Mouse (Mus musculus): ENCODE data around the gene Efcab11. TPM values are rescaled to one million over a fixed set of nuclear protein-coding genes. Genes with fewer than 3 reads are reported as not detected.

Gene Efcab11
- polyA plus RNA-seq, 1 experiment from 2014 or later: 7.1 TPM

GRCm38 (mm10) chr12:99719777-99720176, 164.5 kb downstream of the Efcab11 start:
- Histone ChIP-seq H3K27ac (ENCODE audit: low read length) (no peak overlapping the region), H3K4me2 (ENCODE audit: low read length) (no peak overlapping the region)
- 94% methylated on average over 11 of the region's 11 CpGs for WGBS

DNA sequence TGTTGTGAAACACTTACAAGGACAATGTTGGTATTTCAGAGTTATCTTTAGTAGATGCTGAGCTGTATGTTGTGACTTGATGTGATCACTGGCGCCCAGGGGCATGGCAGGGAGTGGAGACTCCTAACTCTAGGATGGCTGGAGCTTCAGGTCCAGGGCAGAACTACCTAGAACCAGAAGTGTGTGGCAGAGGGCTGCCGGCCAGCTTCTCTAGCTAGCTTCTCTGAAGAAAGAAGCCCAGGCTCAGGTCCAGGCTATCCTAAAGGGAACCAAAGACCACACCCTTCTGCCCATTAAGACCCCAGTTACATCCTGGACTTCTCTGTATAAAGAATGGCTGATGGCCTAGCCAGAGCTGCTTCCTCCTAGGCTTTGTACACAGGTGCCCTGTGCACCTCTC, 166.1 kb downstream of the Efcab11 start:
- Histone ChIP-seq H3K9me3 (ENCODE audit: control insufficient read depth, low read length) (no peaks in the 10 kb centered on the region), H3K27me3 (replicated peaks; ENCODE audit: control insufficient read depth, insufficient read depth, low read length) (no peaks in the 10 kb centered on the region), H3K4me3 (replicated peaks; ENCODE audit: low read length) (no peak overlapping the region), H3K4me1 (replicated peaks; ENCODE audit: control insufficient read depth, insufficient read depth, low read length) (peaks cover 12% of the 10 kb centered on the region), H3K9ac (replicated peaks; ENCODE audit: low read depth, low read length) (no peak overlapping the region), H3K36me3 (ENCODE audit: control insufficient read depth, insufficient read depth) (no peaks in the 10 kb centered on the region), H3K27ac (ENCODE audit: low read length) (no peak overlapping the region), H3K4me2 (ENCODE audit: low read length) (no peak overlapping the region)
- WGBS: 93% methylated on average over 2 of the region's 2 CpGs
- no peak for ATAC-seq

More at GRCm38 (mm10) chr12:99719777-99720176, 164.5 kb downstream of the Efcab11 start:
- no peaks in the 10 kb centered on the region for H3K27me3 ChIP-seq (replicated peaks; ENCODE audit: control insufficient read depth, insufficient read depth, low read length)
- no peak overlapping the region for H3K4me3 ChIP-seq (replicated peaks; ENCODE audit: low read length)
- H3K4me1 ChIP-seq (replicated peaks; ENCODE audit: control insufficient read depth, insufficient read depth, low read length): peaks cover 12% of the 10 kb centered on the region
- H3K9me3 ChIP-seq (ENCODE audit: control insufficient read depth, low read length): no peaks in the 10 kb centered on the region
- no peak for ATAC-seq
- no peaks in the 10 kb centered on the region for H3K36me3 ChIP-seq (ENCODE audit: control insufficient read depth, insufficient read depth)
- no peak overlapping the region for H3K9ac ChIP-seq (replicated peaks; ENCODE audit: low read depth, low read length)

DNA sequence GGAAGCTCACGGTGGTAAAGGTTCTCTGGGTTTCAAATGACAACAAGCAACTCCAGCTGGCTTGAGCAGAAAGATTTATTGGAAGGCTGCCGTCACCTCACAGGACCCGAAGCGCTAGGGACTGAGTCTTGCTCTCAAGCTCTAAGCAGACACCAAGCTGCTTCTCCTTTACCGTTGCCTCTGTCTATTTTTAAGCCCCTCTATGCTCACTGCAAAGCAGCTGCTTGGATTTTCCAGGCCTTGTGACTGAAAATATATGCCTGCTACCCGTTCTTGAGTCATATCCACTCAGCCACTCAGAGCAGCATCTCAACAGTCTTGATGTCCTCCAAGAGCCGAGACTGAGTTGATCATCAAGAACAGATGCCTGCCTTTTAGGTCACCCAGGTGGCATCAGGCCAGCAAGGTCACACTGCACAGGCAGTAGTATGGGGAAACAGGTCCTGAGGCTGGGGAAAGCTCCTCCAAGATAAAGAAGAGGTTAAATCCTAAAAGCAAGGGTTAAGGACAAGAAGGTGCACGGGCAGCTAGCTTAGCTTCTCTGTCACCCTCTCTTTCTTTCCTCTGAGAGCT, 168.1 kb downstream of the Efcab11 start:
- no peak for ATAC-seq
- Histone ChIP-seq H3K27ac (ENCODE audit: low read length) (no peak overlapping the region), H3K4me3 (replicated peaks; ENCODE audit: low read length) (no peak overlapping the region), H3K4me1 (replicated peaks; ENCODE audit: control insufficient read depth, insufficient read depth, low read length) (peaks cover 8% of the 10 kb centered on the region), H3K9me3 (ENCODE audit: control insufficient read depth, low read length) (no peaks in the 10 kb centered on the region), H3K4me2 (ENCODE audit: low read length) (no peak overlapping the region), H3K36me3 (ENCODE audit: control insufficient read depth, insufficient read depth) (no peaks in the 10 kb centered on the region), H3K9ac (replicated peaks; ENCODE audit: low read depth, low read length) (no peak overlapping the region), H3K27me3 (replicated peaks; ENCODE audit: control insufficient read depth, insufficient read depth, low read length) (no peaks in the 10 kb centered on the region)
- 77% methylated on average over 8 of the region's 8 CpGs for WGBS

DNA sequence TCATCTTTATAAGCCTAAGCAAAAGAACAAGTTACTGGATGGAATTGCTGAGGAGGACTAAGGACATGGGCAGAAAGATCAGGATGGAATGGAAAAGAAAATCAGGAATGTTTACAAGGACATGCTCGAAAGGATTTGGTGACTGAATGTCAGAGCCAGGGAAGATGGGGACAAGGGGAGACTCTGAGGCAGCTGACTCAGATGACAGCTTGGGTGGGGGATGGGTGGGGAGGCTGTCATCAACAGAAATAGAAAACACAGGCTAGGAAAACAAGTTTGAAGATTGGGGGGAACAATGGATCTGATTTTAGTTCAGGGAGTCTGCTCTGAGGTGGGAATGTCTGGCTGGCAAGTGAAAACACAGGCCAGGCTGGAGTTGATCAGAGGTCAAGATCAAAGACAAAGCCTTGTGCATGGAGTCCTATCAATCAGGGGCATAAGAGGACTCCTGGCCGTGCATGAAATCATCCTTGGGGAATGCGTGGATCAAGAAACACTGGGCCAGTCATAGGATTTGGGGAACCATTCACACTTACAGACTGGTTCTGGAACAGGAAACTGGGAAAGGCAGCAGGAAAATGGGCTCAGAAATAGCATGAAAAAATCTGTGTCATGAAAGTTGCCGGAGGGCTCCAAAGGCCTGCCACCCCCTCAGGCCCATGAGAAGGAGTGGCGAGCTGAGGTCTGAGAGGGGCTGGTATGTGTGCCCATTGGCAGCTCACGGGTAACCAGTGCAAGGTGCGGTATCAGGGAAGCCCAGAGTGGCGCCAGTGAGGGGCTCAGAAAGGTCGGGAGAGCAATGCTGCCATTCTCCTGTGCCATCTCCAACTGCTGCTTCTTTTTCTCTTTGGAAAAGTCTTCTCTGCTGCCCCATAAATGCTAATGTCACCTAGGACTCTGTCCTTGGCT, 168.9 kb downstream of the Efcab11 start:
- WGBS: 70% methylated on average over 9 of the region's 9 CpGs
- no peak for ATAC-seq
- no peaks in the 10 kb centered on the region for H3K36me3 ChIP-seq (ENCODE audit: control insufficient read depth, insufficient read depth)
- H3K4me1 ChIP-seq (replicated peaks; ENCODE audit: control insufficient read depth, insufficient read depth, low read length): peaks cover 8% of the 10 kb centered on the region
- H3K27ac ChIP-seq (ENCODE audit: low read length): no peak overlapping the region
- H3K27me3 ChIP-seq (replicated peaks; ENCODE audit: control insufficient read depth, insufficient read depth, low read length): no peaks in the 10 kb centered on the region
- H3K4me2 ChIP-seq (ENCODE audit: low read length): no peak overlapping the region
- no peak overlapping the region for H3K4me3 ChIP-seq (replicated peaks; ENCODE audit: low read length)
- no peak overlapping the region for H3K9ac ChIP-seq (replicated peaks; ENCODE audit: low read depth, low read length)
- no peaks in the 10 kb centered on the region for H3K9me3 ChIP-seq (ENCODE audit: control insufficient read depth, low read length)

DNA sequence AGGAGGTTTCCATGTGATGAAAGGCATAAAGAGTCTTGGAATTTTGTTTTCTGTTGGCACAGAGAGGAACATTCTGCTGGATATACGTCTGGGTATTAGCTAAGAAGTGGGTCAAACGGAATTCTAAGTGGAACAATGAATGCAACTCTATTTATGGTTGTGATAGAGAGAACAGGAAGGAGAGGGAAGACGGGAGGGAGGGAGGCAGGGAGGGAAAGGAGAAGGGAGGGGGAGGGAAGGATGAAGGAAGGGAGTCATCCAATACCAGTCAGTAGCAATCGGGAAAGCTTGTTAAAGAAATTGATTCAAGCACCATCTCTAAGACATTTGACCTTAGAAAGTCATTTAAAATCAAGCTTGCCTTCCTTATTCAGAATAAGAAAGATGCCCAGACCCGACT, 172.0 kb downstream of the Efcab11 start:
- ATAC-seq: no peak
- Histone ChIP-seq H3K9ac (replicated peaks; ENCODE audit: low read depth, low read length) (no peak overlapping the region), H3K9me3 (ENCODE audit: control insufficient read depth, low read length) (no peaks in the 10 kb centered on the region), H3K27ac (ENCODE audit: low read length) (no peak overlapping the region), H3K4me1 (replicated peaks; ENCODE audit: control insufficient read depth, insufficient read depth, low read length) (peaks cover 8% of the 10 kb centered on the region), H3K27me3 (replicated peaks; ENCODE audit: control insufficient read depth, insufficient read depth, low read length) (no peaks in the 10 kb centered on the region), H3K36me3 (ENCODE audit: control insufficient read depth, insufficient read depth) (no peaks in the 10 kb centered on the region), H3K4me2 (ENCODE audit: low read length) (no peak overlapping the region), H3K4me3 (replicated peaks; ENCODE audit: low read length) (no peak overlapping the region)
- 38% methylated on average over 5 of the region's 5 CpGs for WGBS

GRCm38 (mm10) chr12:99702248-99702647, 182.0 kb downstream of the Efcab11 start:
- WGBS: 91% methylated on average over 8 of the region's 8 CpGs
- no peak overlapping the region for H3K4me3 ChIP-seq (replicated peaks; ENCODE audit: low read length)
- H3K4me2 ChIP-seq (ENCODE audit: low read length): no peak overlapping the region
- H3K27me3 ChIP-seq (replicated peaks; ENCODE audit: control insufficient read depth, insufficient read depth, low read length): no peaks in the 10 kb centered on the region
- no peak overlapping the region for H3K27ac ChIP-seq (ENCODE audit: low read length)
- H3K9ac ChIP-seq (replicated peaks; ENCODE audit: low read depth, low read length): no peak overlapping the region
- no peaks in the 10 kb centered on the region for H3K4me1 ChIP-seq (replicated peaks; ENCODE audit: control insufficient read depth, insufficient read depth, low read length)
- H3K36me3 ChIP-seq (ENCODE audit: control insufficient read depth, insufficient read depth): no peaks in the 10 kb centered on the region
- no peak for ATAC-seq
- H3K9me3 ChIP-seq (ENCODE audit: control insufficient read depth, low read length): no peaks in the 10 kb centered on the region

DNA sequence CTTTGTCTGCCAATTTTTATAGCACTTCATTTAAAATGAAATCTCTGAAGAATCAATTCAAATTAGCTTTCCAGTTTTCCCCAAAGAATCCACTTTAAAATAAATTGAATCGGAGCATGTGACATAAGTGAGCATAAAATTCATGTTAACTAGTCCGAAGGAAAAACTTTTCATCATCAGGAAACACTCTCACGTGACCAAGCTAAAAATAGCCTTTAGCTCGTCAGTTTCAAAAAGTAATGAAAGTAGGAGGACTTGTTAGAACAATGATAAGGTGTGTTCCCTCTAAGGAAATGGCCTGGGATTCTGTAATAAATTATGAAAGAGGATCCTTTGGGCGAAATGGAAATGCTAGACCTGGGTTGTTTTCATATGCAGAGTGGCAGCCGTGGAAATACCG, 183.9 kb downstream of the Efcab11 start:
- no peak overlapping the region for H3K4me2 ChIP-seq (ENCODE audit: low read length)
- H3K9ac ChIP-seq (replicated peaks; ENCODE audit: low read depth, low read length): no peak overlapping the region
- H3K9me3 ChIP-seq (ENCODE audit: control insufficient read depth, low read length): no peaks in the 10 kb centered on the region
- H3K4me3 ChIP-seq (replicated peaks; ENCODE audit: low read length): no peak overlapping the region
- no peaks in the 10 kb centered on the region for H3K27me3 ChIP-seq (replicated peaks; ENCODE audit: control insufficient read depth, insufficient read depth, low read length)
- H3K27ac ChIP-seq (ENCODE audit: low read length): no peak overlapping the region
- ATAC-seq: no peak
- H3K36me3 ChIP-seq (ENCODE audit: control insufficient read depth, insufficient read depth): no peaks in the 10 kb centered on the region
- H3K4me1 ChIP-seq (replicated peaks; ENCODE audit: control insufficient read depth, insufficient read depth, low read length): no peaks in the 10 kb centered on the region
- WGBS: 73% methylated on average over 7 of the region's 7 CpGs

GRCm38 (mm10) chr12:99699379-99700023, 184.7 kb downstream of the Efcab11 start:
- Histone ChIP-seq H3K9me3 (ENCODE audit: control insufficient read depth, low read length) (no peaks in the 10 kb centered on the region), H3K36me3 (ENCODE audit: control insufficient read depth, insufficient read depth) (no peaks in the 10 kb centered on the region), H3K4me3 (replicated peaks; ENCODE audit: low read length) (no peak overlapping the region), H3K4me2 (ENCODE audit: low read length) (no peak overlapping the region), H3K4me1 (replicated peaks; ENCODE audit: control insufficient read depth, insufficient read depth, low read length) (no peaks in the 10 kb centered on the region), H3K27ac (ENCODE audit: low read length) (no peak overlapping the region), H3K27me3 (replicated peaks; ENCODE audit: control insufficient read depth, insufficient read depth, low read length) (no peaks in the 10 kb centered on the region), H3K9ac (replicated peaks; ENCODE audit: low read depth, low read length) (no peak overlapping the region)
- ATAC-seq: no peak
- 86% methylated on average over 5 of the region's 5 CpGs for WGBS

DNA sequence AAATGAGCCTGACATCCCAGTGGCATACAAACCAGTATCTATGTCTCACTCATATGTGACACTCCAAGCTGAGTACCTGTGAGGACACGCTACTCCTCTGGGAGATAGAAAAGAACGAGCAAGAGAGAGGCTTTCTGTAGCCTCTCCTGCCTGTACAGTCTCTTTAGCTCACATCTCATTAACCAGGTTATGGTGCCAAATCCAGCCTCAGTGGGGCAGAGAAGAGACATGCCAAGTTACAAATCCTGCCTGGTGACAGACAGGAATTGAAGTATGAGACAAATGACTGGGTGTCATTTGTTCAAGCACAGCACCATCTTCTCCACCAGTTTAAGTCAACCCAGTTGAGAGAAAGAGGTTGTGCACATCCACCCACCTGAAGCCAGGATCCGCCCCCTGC, 190.2 kb downstream of the Efcab11 start:
- no peak for ATAC-seq
- H3K4me3 ChIP-seq (replicated peaks; ENCODE audit: low read length): no peak overlapping the region
- H3K27me3 ChIP-seq (replicated peaks; ENCODE audit: control insufficient read depth, insufficient read depth, low read length): no peaks in the 10 kb centered on the region
- H3K36me3 ChIP-seq (ENCODE audit: control insufficient read depth, insufficient read depth): no peaks in the 10 kb centered on the region
- no peak overlapping the region for H3K4me2 ChIP-seq (ENCODE audit: low read length)
- no peaks in the 10 kb centered on the region for H3K4me1 ChIP-seq (replicated peaks; ENCODE audit: control insufficient read depth, insufficient read depth, low read length)
- H3K9me3 ChIP-seq (ENCODE audit: control insufficient read depth, low read length): no peaks in the 10 kb centered on the region
- H3K27ac ChIP-seq (ENCODE audit: low read length): no peak overlapping the region
- no peak overlapping the region for H3K9ac ChIP-seq (replicated peaks; ENCODE audit: low read depth, low read length)
- 86% methylated on average over 3 of the region's 3 CpGs for WGBS

Data from forebrain, embryonic 16.5 days (tissue).